Mouse (Mus musculus) gonadal fat pad, adult 2 months (tissue): ENCODE measurements around the gene Camsap2. TPM values are rescaled to one million over a fixed set of nuclear protein-coding genes. Genes with fewer than 3 reads are reported as not detected.

ENCODE experiments used
- DNase-seq: peaks from one replicate; pipeline ENCODE4 v3.0.0-alpha.2; 2012; ENCODE audit warnings: low read depth
- polyA plus RNA-seq: library from polyadenylated mRNA; depleted of rRNA; stranded (reverse); fragments of >200 nt; gene quantifications from 2 replicates; pipeline ENCODE4 v1.2.3, GENCODE M21; 2012

Camsap2 gene
- polyA plus RNA-seq, 1 experiment: 5.5 TPM

DNA sequence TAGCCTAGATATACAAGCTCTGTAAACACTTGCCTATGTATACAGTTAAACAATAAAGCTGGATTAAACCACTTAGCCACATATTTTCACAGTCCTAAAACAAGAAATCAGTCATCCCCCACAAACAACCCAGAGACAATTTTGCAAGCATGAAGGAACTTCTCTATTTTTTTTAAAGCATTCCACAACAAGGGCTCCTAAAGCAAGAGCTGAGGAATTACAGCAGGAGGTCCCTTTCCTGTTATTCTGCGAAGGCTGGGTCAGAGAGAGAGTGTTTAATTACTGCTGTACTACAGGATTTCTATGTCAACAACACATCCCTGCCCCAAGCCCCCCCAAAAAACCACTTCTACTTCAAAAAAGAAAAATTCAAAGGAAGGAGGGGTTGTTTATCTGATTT is 1.6 kb downstream of the Camsap2 start:
- DNase-seq: no peak

GRCm38 (mm10) chr1:136343727-136344126 is 2.2 kb downstream of the Camsap2 start:
- DNase-seq: no peak

DNA sequence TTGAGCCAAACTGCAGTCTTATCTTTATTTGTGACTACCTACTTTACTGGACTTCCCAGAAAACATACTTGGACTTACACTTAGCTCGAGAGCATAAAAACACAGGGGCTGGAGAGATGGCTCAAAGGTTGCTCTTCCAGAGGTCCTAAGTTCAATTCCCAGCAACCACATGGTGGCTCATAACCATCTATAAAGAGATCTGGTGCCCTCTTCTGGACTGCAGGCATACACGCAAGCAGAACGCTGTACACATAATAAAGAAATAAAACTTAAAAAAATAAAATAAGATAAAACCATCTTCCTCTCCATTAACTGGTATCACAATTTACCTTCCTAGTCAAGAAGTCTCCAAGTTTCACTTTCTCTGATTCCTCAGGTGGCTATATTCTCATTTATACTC is 5.4 kb downstream of the Camsap2 start:
- DNase-seq: no peak

DNA sequence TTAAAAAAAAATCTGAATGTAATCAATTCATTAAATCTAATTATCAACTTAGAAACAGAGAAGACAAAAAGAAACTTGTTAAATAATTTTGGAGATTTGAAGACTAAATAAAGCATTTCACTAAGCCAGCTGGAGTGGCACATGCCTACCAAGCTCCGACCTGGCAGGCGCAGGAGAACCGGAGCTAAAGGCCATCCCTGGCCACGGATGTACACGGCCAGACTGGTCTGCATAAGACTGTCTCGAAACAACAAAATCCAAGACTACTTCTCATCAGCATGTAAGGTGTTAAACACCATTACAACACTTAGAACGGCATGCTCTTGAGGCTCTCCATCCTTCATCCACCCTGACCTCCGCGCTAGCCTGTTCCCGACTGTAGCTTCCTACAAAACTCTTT is 11.2 kb downstream of the Camsap2 start:
- no peak for DNase-seq

- no peak for DNase-seq
These were observed 12.4 kb downstream of the Camsap2 start for GRCm38 (mm10) chr1:136333512-136333911.

DNA sequence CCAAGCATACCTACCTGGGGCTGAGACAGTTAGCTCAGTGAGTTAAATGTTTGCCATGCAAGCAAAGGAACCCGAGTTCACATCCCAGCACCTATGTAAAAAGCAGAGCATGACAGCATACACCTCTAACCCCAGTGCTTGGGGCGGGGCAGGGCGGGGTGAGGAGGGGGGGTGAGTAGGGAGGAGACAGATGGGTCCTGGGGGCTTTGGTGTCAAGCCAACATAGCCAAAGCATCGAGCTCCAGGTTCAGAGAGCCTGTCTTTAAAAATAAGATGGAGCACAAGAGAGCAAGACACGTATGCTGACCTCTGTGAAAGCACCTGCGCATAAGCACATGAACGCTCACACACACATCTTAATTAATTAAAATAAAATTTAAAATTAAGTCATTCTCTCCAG is 12.8 kb downstream of the Camsap2 start:
- DNase-seq: no peak

- DNase-seq: no peak
These were observed 14.1 kb downstream of the Camsap2 start for GRCm38 (mm10) chr1:136331836-136332235.

DNA sequence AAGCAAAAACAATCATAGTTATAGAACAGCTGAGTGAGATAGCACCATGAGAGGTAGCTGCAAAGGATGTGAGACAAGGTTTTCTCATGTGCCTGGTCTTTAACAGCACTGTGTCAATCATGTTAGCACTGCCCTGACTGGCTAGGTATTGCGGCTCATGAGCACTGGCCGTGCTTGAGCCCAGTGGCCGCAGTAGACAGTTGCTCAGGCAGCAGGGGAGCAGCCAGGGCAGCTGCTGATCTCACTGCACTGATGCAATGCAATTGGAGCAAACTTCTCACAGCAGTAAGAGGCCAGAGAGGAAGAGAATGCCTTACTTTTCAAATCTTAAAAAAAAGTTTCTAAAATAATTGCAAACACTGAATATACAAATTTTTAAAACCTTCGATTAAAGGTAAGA is 16.5 kb downstream of the Camsap2 start:
- DNase-seq: no peak

DNA sequence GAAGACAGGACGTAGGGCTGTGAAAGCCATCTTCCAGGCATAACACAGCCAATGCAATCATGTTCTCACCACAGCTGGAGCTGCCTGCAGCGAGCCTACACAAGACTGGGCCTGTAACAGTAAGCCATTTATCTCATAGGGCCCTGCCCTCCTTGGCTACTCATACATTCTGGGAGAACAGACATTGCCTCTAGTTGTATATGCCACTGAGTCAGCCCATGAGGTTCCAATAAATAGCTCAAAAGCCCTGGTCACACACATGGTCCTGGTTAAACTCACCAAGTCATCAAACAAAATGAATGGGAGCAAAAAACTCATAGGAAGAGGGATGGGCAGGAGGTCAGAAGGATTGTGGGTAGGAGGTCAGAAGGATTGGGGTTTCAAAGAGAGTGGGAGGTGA is 17.3 kb downstream of the Camsap2 start:
- no peak for DNase-seq

DNA sequence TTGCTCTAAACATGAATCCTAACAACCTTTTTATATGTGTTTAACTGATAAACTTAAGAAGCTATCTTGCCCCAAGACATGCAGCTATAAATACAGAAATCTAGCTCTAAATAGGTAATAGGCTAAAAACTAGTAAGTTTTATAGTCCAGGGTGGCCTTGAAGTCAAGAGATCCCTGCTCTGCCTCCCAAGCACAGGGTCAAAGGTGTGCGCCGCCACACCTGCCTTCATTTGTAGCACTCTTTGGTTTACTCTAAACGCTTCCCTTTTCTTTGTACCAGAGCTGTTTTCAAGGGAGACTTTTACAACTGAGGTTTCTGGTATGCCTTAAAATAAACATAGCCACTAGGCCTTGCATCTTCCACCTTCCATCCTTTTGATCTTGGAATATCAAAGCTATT is 18.3 kb downstream of the Camsap2 start:
- no peak for DNase-seq

GRCm38 (mm10) chr1:136325933-136326332 is 20.0 kb downstream of the Camsap2 start:
- DNase-seq: no peak

DNA sequence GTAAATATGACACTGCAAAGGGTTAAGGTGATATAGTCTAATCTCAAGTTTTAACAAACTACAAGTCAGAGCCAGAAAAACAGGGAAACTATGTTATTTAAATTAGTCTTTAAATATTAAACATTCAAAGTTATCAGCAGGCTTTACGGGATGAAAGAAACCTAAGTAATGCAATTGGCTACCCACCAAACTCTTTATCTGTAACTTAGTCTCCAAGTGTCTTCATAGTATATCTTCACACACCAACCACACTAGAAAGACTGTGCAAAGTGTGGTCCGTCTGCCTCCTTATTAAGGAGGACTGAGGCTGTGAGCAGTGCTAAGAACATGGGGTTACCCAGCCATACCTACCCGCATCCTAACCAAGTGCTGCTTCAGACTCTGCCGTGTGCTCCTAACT is 23.6 kb downstream of the Camsap2 start:
- DNase-seq: no peak

DNA sequence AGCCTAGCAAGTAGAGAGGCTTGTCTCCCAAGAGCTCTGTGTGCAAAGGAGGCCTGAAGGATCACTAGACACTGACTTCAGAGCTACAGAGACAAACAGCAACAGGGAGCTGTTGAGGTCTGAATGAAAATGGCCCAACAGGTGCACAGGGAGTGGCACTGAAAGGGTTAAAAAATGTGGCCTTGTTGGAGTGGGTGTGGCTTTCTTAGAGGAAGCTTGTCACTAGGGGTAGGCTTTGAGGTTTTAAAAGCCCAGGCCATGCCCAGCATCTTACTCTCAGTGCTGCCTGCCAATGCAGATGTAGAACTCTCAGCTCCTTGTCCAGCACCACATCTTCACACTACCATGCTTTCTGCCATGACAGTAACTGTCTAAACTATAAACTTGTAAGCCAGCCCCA is 29.6 kb downstream of the Camsap2 start:
- DNase-seq: no peak

DNA sequence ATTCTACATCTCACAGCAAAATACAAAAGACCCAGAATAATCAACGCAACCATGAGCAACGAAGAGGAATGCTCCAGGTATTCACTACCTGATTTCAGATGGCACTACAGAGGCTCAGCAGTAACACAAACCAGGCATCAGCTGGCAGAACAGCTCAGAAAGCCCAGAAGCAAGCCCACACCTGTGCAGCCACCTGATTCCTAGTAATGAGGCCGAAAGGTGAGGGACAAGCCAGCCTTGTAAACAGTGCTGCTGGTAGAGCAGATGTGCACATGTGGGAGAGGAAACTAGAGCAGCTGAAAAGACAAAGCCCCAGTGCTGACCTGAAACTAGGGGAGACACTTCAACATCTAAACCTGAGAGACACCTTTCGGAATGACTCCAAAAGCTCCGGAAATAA is 36.7 kb downstream of the Camsap2 start:
- DNase-seq: no peak

GRCm38 (mm10) chr1:136306424-136306823 is 39.5 kb downstream of the Camsap2 start:
- DNase-seq: no peak

DNA sequence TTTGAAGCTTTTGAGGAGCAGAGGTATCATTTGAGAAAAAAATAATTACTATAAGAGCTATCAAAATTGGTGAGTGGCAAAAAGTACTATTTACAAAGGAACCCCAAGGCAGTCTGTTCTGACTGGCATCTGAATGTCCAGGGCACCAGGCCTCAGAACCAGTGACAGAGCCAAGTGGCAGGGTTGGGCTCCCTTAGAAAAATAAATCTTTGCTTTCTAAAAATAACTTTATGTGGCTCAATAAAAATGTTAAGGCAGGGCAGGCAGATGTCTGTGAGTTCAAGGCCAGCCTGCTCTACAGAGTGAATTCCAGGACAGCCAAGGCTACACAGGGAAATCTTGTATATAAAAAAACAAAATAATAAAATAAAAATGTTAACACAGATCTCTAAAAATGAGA is 51.9 kb downstream of the Camsap2 start:
- no peak for DNase-seq

- DNase-seq: no peak
These were observed 56.1 kb downstream of the Camsap2 start for GRCm38 (mm10) chr1:136289803-136290202.

GRCm38 (mm10) chr1:136277366-136277765 is 68.5 kb downstream of the Camsap2 start:
- no peak for DNase-seq

- no peak for DNase-seq
These were observed 77.7 kb downstream of the Camsap2 start for GRCm38 (mm10) chr1:136268224-136268623.

DNA sequence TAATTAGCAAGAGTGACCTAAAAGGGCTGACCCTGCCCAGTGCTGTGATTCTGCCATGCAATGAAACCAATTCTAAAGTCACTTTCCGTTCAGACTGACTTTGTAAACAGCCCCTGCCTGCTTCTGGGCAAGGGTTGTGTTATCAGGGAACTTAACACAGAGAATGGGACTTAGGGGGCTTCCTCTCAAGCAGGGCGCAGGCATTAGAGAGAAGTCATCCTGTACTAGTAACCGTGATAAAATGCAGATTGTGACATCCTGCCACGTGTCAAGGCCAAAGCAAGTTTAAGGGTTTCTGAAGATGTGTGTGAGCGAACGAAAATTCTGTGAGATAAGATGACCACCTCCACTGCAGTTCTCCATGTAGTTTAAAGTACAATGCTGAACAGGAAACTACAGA is 79.8 kb downstream of the Camsap2 start:
- DNase-seq: no peak

DNA sequence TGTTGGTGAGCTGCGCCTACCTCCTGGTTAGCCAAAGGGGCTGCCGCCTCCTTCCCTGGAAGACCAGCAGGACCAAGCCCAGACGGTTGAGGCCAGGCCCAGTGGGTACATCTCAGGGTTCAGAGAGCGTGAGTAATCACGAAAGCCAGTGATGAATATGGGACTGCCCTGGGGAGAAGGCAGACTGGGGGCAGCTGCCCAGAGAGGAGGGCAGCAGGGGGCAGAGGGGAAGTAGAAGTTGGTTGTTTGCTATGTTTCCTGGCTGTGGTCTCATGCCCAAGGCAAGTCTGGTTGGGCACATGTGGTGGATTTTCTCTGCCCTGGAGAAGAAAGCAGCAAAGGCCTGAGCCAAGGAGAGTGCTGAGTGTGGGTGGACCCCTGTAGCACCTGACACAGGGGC is 82.5 kb downstream of the Camsap2 start:
- DNase-seq: no peak

GRCm38 (mm10) chr1:136260635-136261238 is 85.2 kb downstream of the Camsap2 start, which contains the start of gene Gpr25:
TSS of gene Gpr25 (minus strand) at chr1:136260873.
- no peak for DNase-seq

GRCm38 (mm10) chr1:136259893-136260634 is 85.8 kb downstream of the Camsap2 start:
- DNase-seq: no peak

DNA sequence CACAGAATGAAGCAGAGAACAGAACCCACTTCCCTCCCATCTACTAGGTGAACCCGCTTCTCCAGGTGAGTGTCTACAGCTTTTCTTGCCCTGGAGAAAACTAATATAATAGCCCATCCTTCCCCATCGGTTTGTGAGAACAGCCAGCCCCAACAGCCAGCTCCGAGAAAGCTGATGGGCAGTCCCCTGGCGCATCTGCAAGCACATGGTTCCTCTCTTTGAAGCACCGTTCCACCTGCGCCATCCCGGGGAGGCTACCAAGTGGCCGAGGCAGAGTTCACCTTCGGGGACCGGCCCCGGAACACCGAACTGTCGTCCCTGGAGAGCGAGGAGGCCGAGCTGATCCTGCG is 86.4 kb downstream of the Camsap2 start:
- DNase-seq: no peak
